Mouse (Mus musculus) Patski (cell line): ENCODE measurements around the gene Tmem170b. TPM values are rescaled to one million over a fixed set of nuclear protein-coding genes. Genes with fewer than 3 reads are reported as not detected.

Experiments
- ATAC-seq: fragments of 100-300 bp; one replicate; pipeline ENCODE4 v1.8.0; 2021
- CTCF ChIA-PET: fragments of 350-600 bp; sonication (Branson Sonifier 250); formaldehyde crosslinking; loops from one replicate; lab custom pipeline; 2022; ENCODE audit warnings: inconsistent platforms; lab: Charles Lee
- POLR2A ChIA-PET: fragments of 350-600 bp; sonication (Branson Sonifier 250); formaldehyde crosslinking; loops from one replicate; lab custom pipeline; 2022; ENCODE audit warnings: antibody characterized with exemption, inconsistent platforms; lab: Charles Lee
- DNase-seq: peaks from one replicate; pipeline ENCODE4 v3.0.0-alpha.2; 2011; ENCODE audit warnings: low read depth, low spot score
- H3K27me3 ChIP-seq: fragments of 371-371 bp; one replicate; pipeline ENCODE4 v1.5.1; 2021
- CTCF ChIP-seq: fragments of 100-300 bp; IDR thresholded peaks from one replicate; pipeline ENCODE4 v1.5.1; 2021
- in situ Hi-C: fragments of 300-500 bp; cut with MboI; formaldehyde crosslinking; loops from 3 replicates; pipeline ENCODE4 v1.11.1; 2018; ENCODE audit warnings: low pct_unique_long_range_greater_than_20kb, mixed read lengths
- polyA plus RNA-seq: library from polyadenylated mRNA; unstranded; gene quantifications from one replicate; pipeline ENCODE4 v1.2.3, GENCODE M21; 2021

Tmem170b gene
- polyA plus RNA-seq, 1 experiment from 2014 or later, result 8.6 TPM

- in situ Hi-C loops, result no loop called here
- ATAC-seq (no peak), DNase-seq (no peak)
- POLR2A ChIA-PET, result interaction anchor here (0.6 to 3.4 kb wide), 3 partner anchors 7 to 14 kb away, joined by 3 to 24 read pairs (median 14); no protein-coding TSS in a partner anchor
- H3K27me3 ChIP-seq, result no peaks in the 10 kb centered on the region
- TF ChIP-seq CTCF, result no peak
- CTCF ChIA-PET, result interaction anchor here (1.2 to 1.6 kb wide), 5 partner anchors 9 to 30 kb away, joined by 3 to 8 read pairs (median 4); no protein-coding TSS in a partner anchor
These were observed 69.8 kb downstream of the Tmem170b start for GRCm38 (mm10) chr13:41675498-41675897.

- ATAC-seq (peak; percentile 51), DNase-seq (no peak)
- CTCF ChIA-PET, result interaction anchor here (1.0 to 1.6 kb wide), 7 partner anchors 9 to 29 kb away, joined by 3 to 8 read pairs (median 4); no protein-coding TSS in a partner anchor
- in situ Hi-C loops, result no loop called here
- POLR2A ChIA-PET, result interaction anchor here (0.6 to 3.4 kb wide), 8 partner anchors 8 to 627 kb away, joined by 3 to 24 read pairs (median 6); partner anchors contain the start of gene Edn1
- TF ChIP-seq CTCF, result no peak
- no peaks in the 10 kb centered on the region for H3K27me3 ChIP-seq
These were observed 70.5 kb downstream of the Tmem170b start for GRCm38 (mm10) chr13:41675966-41676835.

- TF ChIP-seq CTCF, result no peak
- ChIA-PET CTCF (interaction anchor here (1.0 to 1.6 kb wide), 4 partner anchors 9 to 22 kb away, joined by 3 to 8 read pairs (median 3); no protein-coding TSS in a partner anchor), POLR2A (interaction anchor here (0.7 to 3.4 kb wide), 7 partner anchors 8 to 627 kb away, joined by 3 to 24 read pairs (median 7); partner anchors contain the start of gene Edn1)
- H3K27me3 ChIP-seq, result no peaks in the 10 kb centered on the region
- DNase-seq (no peak), ATAC-seq (peak; percentile 60)
- in situ Hi-C loops, result no loop called here
These were observed 71.1 kb downstream of the Tmem170b start for GRCm38 (mm10) chr13:41676836-41677186.

- ATAC-seq, result no peak
- TF ChIP-seq CTCF, result no peak
- H3K27me3 ChIP-seq, result no peaks in the 10 kb centered on the region
- in situ Hi-C loops, result no loop called here
- ChIA-PET CTCF (interaction anchor here (0.8 to 1.9 kb wide), 3 partner anchors 9 to 34 kb away, joined by 3 to 5 read pairs (median 4); no protein-coding TSS in a partner anchor), POLR2A (interaction anchor here (0.6 to 1.0 kb wide), 2 partner anchors 8 to 897 kb away, joined by 3 read pairs; no protein-coding TSS in a partner anchor)
- no peak for DNase-seq
These were observed 75.3 kb downstream of the Tmem170b start for GRCm38 (mm10) chr13:41680854-41681549.

GRCm38 (mm10) chr13:41682341-41683119 is 76.8 kb downstream of the Tmem170b start:
- no peak for DNase-seq
- no peak for TF ChIP-seq CTCF

GRCm38 (mm10) chr13:41683356-41684012 is 77.8 kb downstream of the Tmem170b start:
- POLR2A ChIA-PET, result interaction anchor here (1.5 to 2.1 kb wide), 2 partner anchors 20 to 22 kb away, joined by 3 to 8 read pairs; no protein-coding TSS in a partner anchor
- DNase-seq (no peak), ATAC-seq (no peak)
- H3K27me3 ChIP-seq, result no peaks in the 10 kb centered on the region
- peak; percentile 37 for TF ChIP-seq CTCF
- in situ Hi-C loops, result no loop called here
- CTCF ChIA-PET, result interaction anchor here (1.0 to 2.2 kb wide), 7 partner anchors 15 to 616 kb away, joined by 3 to 8 read pairs (median 4); no protein-coding TSS in a partner anchor

More at GRCm38 (mm10) chr13:41682341-41683119, 76.8 kb downstream of the Tmem170b start:
- POLR2A ChIA-PET, result no interaction called here
- ATAC-seq, result no peak
- CTCF ChIA-PET, result interaction anchor here (1.0 to 2.2 kb wide), 5 partner anchors 19 to 617 kb away, joined by 3 to 8 read pairs (median 4); no protein-coding TSS in a partner anchor
- H3K27me3 ChIP-seq, result no peaks in the 10 kb centered on the region
- in situ Hi-C loops, result no loop called here

GRCm38 (mm10) chr13:41685499-41685898 is 79.8 kb downstream of the Tmem170b start:
- POLR2A ChIA-PET, result interaction anchor here (1.2 kb wide), 1 partner anchor 9 kb away, joined by 3 read pairs; no protein-coding TSS in a partner anchor
- ATAC-seq, result no peak

GRCm38 (mm10) chr13:41689055-41689454 is 83.3 kb downstream of the Tmem170b start:
- no peak for TF ChIP-seq CTCF
- POLR2A ChIA-PET, result interaction anchor here (0.9 to 2.5 kb wide), 16 partner anchors 8 to 616 kb away, joined by 3 to 14 read pairs (median 4); partner anchors contain the start of gene Edn1
- no peak for DNase-seq
- H3K27me3 ChIP-seq, result no peaks in the 10 kb centered on the region
- in situ Hi-C loops, result no loop called here
- ATAC-seq, result peak; percentile 72
- CTCF ChIA-PET, result interaction anchor here (1.0 to 3.0 kb wide), 7 partner anchors 9 to 28 kb away, joined by 3 to 17 read pairs (median 4); no protein-coding TSS in a partner anchor

More at GRCm38 (mm10) chr13:41685499-41685898, 79.8 kb downstream of the Tmem170b start:
- in situ Hi-C loops, result no loop called here
- CTCF ChIA-PET, result interaction anchor here (0.9 to 1.7 kb wide), 3 partner anchors 8 to 20 kb away, joined by 3 read pairs; no protein-coding TSS in a partner anchor
- no peak for TF ChIP-seq CTCF
- no peaks in the 10 kb centered on the region for H3K27me3 ChIP-seq
- DNase-seq, result no peak
